ENCODE assay signal across 8 mouse cellular contexts in genomic region chr10:126169874-126170163, GRCm38 (mm10).
DNase-seq lines count a peak whose midpoint lies in the region; ATAC-seq and TF ChIP-seq lines count a peak whose summit lies in the region.

No protein-coding gene starts in this region.

- no peaks in the 10 kb centered on the region for H3K9me3 ChIP-seq in heart, postnatal 0 days (replicated peaks; ENCODE audit: control insufficient read depth, low read length)
- H3K9me3 ChIP-seq in midbrain, embryonic 14.5 days (ENCODE audit: control insufficient read depth, low read length): no peaks in the 10 kb centered on the region
- no peaks in the 10 kb centered on the region for H3K9me3 ChIP-seq in midbrain, embryonic 16.5 days (replicated peaks; ENCODE audit: control insufficient read depth, low read length, poor library complexity, severe bottlenecking)
- no peaks in the 10 kb centered on the region for H3K9me3 ChIP-seq in forebrain, embryonic 13.5 days (replicated peaks)

- WGBS in heart, postnatal 0 days: 60% methylated on average over 5 of the region's 5 CpGs
- WGBS in midbrain, embryonic 14.5 days: 67% methylated on average over 5 of the region's 5 CpGs
- WGBS in midbrain, embryonic 16.5 days: 75% methylated on average over 5 of the region's 5 CpGs
- 63% methylated on average over 5 of the region's 5 CpGs for WGBS in forebrain, embryonic 13.5 days

- ATAC-seq in heart, postnatal 0 days (ENCODE audit: insufficient read depth, low read depth): no peak
- no peak for ATAC-seq in midbrain, embryonic 14.5 days (ENCODE audit: low FRiP score, low TSS enrichment)
- ATAC-seq in midbrain, embryonic 16.5 days: no peak
- ATAC-seq in common myeloid progenitor, adult 5-6 weeks (replicated peaks; ENCODE audit: low read depth, poor library complexity, severe bottlenecking): peak; percentile 47; the same call in 1 of the 2 replicates
- no peak for ATAC-seq in megakaryocyte progenitor cell, adult 5-6 weeks (replicated peaks; ENCODE audit: poor library complexity)
- ATAC-seq in forebrain, embryonic 13.5 days: no peak

- H3K27ac ChIP-seq in heart, postnatal 0 days (ENCODE audit: low read depth): no peak overlapping the region
- no peak overlapping the region for H3K27ac ChIP-seq in midbrain, embryonic 14.5 days (replicated peaks; ENCODE audit: low read depth, low read length)
- H3K27ac ChIP-seq in midbrain, embryonic 16.5 days (ENCODE audit: low read length): no peak overlapping the region
- no peak overlapping the region for H3K27ac ChIP-seq in forebrain, embryonic 13.5 days

- no peaks in the 10 kb centered on the region for H3K27me3 ChIP-seq in heart, postnatal 0 days (ENCODE audit: control insufficient read depth, insufficient read depth, low read length)
- no peaks in the 10 kb centered on the region for H3K27me3 ChIP-seq in midbrain, embryonic 14.5 days (ENCODE audit: control insufficient read depth, insufficient read depth, low read length)
- H3K27me3 ChIP-seq in midbrain, embryonic 16.5 days (ENCODE audit: control insufficient read depth, insufficient read depth, low read depth, low read length): no peaks in the 10 kb centered on the region
- no peaks in the 10 kb centered on the region for H3K27me3 ChIP-seq in splenic B cell, adult 2 months (ENCODE audit: control insufficient read depth, insufficient read depth, low read length, poor library complexity, severe bottlenecking)
- no peaks in the 10 kb centered on the region for H3K27me3 ChIP-seq in forebrain, embryonic 13.5 days

- DNase-seq in heart, postnatal 0 days (ENCODE audit: low spot score): no peak
- DNase-seq in heart, postnatal 4 days: no peak
- peak; percentile 48 for DNase-seq in midbrain, embryonic 14.5 days
- peak; percentile 21 for DNase-seq in splenic B cell, adult 2 months (ENCODE audit: low read depth, low spot score)

- TF ChIP-seq CTCF in heart, postnatal 0 days (IDR thresholded peaks at IDR 0.05; ENCODE audit: low read depth): peak; percentile 30

- TF ChIP-seq EP300 in heart, postnatal 0 days (IDR thresholded peaks at IDR 0.05; ENCODE audit: low read depth): no peak

- no peak overlapping the region for H3K9ac ChIP-seq in heart, postnatal 0 days (replicated peaks; ENCODE audit: low read depth, low read length)
- no peak overlapping the region for H3K9ac ChIP-seq in midbrain, embryonic 14.5 days (replicated peaks; ENCODE audit: low read length)
- no peak overlapping the region for H3K9ac ChIP-seq in midbrain, embryonic 16.5 days (ENCODE audit: low read depth, low read length)
- H3K9ac ChIP-seq in forebrain, embryonic 13.5 days: no peak overlapping the region

- H3K4me3 ChIP-seq in heart, postnatal 0 days (ENCODE audit: low read depth, low read length): no peak overlapping the region
- H3K4me3 ChIP-seq in midbrain, embryonic 14.5 days (replicated peaks; ENCODE audit: low read depth, low read length): no peak overlapping the region
- no peak overlapping the region for H3K4me3 ChIP-seq in midbrain, embryonic 16.5 days (ENCODE audit: low read depth, low read length)
- no peak overlapping the region for H3K4me3 ChIP-seq in forebrain, embryonic 13.5 days

- no peak overlapping the region for H3K4me2 ChIP-seq in heart, postnatal 0 days (ENCODE audit: low read depth, low read length)
- H3K4me2 ChIP-seq in midbrain, embryonic 14.5 days (ENCODE audit: low read length): no peak overlapping the region
- no peak overlapping the region for H3K4me2 ChIP-seq in midbrain, embryonic 16.5 days (ENCODE audit: low read length)
- H3K4me2 ChIP-seq in forebrain, embryonic 13.5 days: no peak overlapping the region

- H3K36me3 ChIP-seq in heart, postnatal 0 days (replicated peaks; ENCODE audit: control insufficient read depth, insufficient read depth, low read length): no peaks in the 10 kb centered on the region
- no peaks in the 10 kb centered on the region for H3K36me3 ChIP-seq in midbrain, embryonic 14.5 days (ENCODE audit: control insufficient read depth, insufficient read depth, low read length)
- H3K36me3 ChIP-seq in midbrain, embryonic 16.5 days (ENCODE audit: control insufficient read depth, insufficient read depth, low read length): no peaks in the 10 kb centered on the region
- H3K36me3 ChIP-seq in splenic B cell, adult 2 months (ENCODE audit: control insufficient read depth, insufficient read depth, low read length, poor library complexity, severe bottlenecking): no peaks in the 10 kb centered on the region
- no peaks in the 10 kb centered on the region for H3K36me3 ChIP-seq in forebrain, embryonic 13.5 days (ENCODE audit: poor library complexity, severe bottlenecking)

- no peaks in the 10 kb centered on the region for H3K4me1 ChIP-seq in heart, postnatal 0 days (ENCODE audit: control insufficient read depth, insufficient read depth)
- no peaks in the 10 kb centered on the region for H3K4me1 ChIP-seq in midbrain, embryonic 14.5 days (ENCODE audit: control insufficient read depth, insufficient read depth, low read length)
- no peaks in the 10 kb centered on the region for H3K4me1 ChIP-seq in midbrain, embryonic 16.5 days (ENCODE audit: control insufficient read depth, insufficient read depth, low read length)
- no peaks in the 10 kb centered on the region for H3K4me1 ChIP-seq in forebrain, embryonic 13.5 days

Comparison
In these comparisons a context has a peak if more than half of its experiments do, and no peak if none do; other contexts are left out.
1. DNase-seq: peak in midbrain, embryonic 14.5 days (single experiment) and splenic B cell, adult 2 months (single experiment); none in heart, postnatal 0 days (single experiment) and heart, postnatal 4 days (single experiment).